Mouse (Mus musculus) embryonic facial prominence, embryonic 11.5 days (tissue): ENCODE data around the gene Tlx2. TPM values are rescaled to one million over a fixed set of nuclear protein-coding genes. Genes with fewer than 3 reads are reported as not detected.
A peak's percentile ranks its signal among the peaks of the same experiment; 100 is the strongest.

Experiments
- ATAC-seq: fragments of 200-750 bp; cut with Nextera tagmentation; replicated peaks from 2 replicates; pipeline ENCODE4 v1.8.0; 2017; ENCODE audit warnings: low read depth; ENCODE audit not compliant: insufficient number of reproducible peaks, low FRiP score, low TSS enrichment
- DNase-seq: peaks from one replicate; pipeline ENCODE4 v3.0.0-alpha.2; 2015; ENCODE audit warnings: low spot score
- H3K27ac ChIP-seq: fragments of 300-500 bp; sonication (generic); replicated peaks from 2 replicates; pipeline ENCODE4 v1.5.1; 2014; ENCODE audit warnings: mild to moderate bottlenecking, low read depth, low read length, control low read depth
- H3K27me3 ChIP-seq: fragments of 300-500 bp; sonication (generic); 2 replicates; pipeline ENCODE4 v1.6.1; 2014; ENCODE audit warnings: mild to moderate bottlenecking, low read length, moderate library complexity, mixed read lengths; ENCODE audit not compliant: control insufficient read depth, insufficient read depth
- H3K36me3 ChIP-seq: fragments of 300-500 bp; sonication (generic); replicated peaks from 2 replicates; pipeline ENCODE4 v1.6.1; 2014; ENCODE audit warnings: low read depth, mild to moderate bottlenecking, low read length, moderate library complexity, mixed read lengths; ENCODE audit not compliant: control insufficient read depth, insufficient read depth
- H3K4me1 ChIP-seq: fragments of 300-500 bp; sonication (generic); 2 replicates; pipeline ENCODE4 v1.6.1; 2014; ENCODE audit warnings: low read length, mixed read lengths; ENCODE audit not compliant: control insufficient read depth, insufficient read depth
- H3K4me2 ChIP-seq: fragments of 300-500 bp; sonication (generic); 2 replicates; pipeline ENCODE4 v1.6.1; 2014; ENCODE audit warnings: low read depth, mild to moderate bottlenecking, control low read depth, low read length, moderate library complexity
- H3K4me3 ChIP-seq: fragments of 300-500 bp; sonication (generic); 2 replicates; pipeline ENCODE4 v1.5.1; 2014; ENCODE audit warnings: low read depth, low read length, control low read depth
- H3K9ac ChIP-seq: fragments of 300-500 bp; sonication (generic); replicated peaks from 2 replicates; pipeline ENCODE4 v1.6.1; 2014; ENCODE audit warnings: mild to moderate bottlenecking, control low read depth, low read length
- H3K9me3 ChIP-seq: fragments of 300-500 bp; sonication (generic); replicated peaks from 2 replicates; pipeline ENCODE4 v1.6.1; 2016; ENCODE audit warnings: mild to moderate bottlenecking, low read length, inconsistent platforms, mixed read lengths; ENCODE audit not compliant: control insufficient read depth
- WGBS: fragments of 180-500 bp; shearing (Covaris S2); extraction: QIAGEN DNeasy Blood & Tissue Kit; methylation state at CpG from one replicate; pipeline ENCODE4 v1.1.7; 2014; 5-methylcytosine and 5-hydroxymethylcytosine counted together
- polyA plus RNA-seq: library from polyadenylated mRNA; unstranded; fragments of >200 nt; fragmentation: Nextera tagmentation; extraction: Ambion mirVana; gene quantifications from 2 replicates; pipeline ENCODE4 v1.2.1, GENCODE M21; 2014

Gene Tlx2
- polyA plus RNA-seq, 1 experiment from 2014 or later: 7.9 TPM

GRCm38 (mm10) chr6:83103130-83103650 is 33.1 kb upstream of the Tlx2 start:
- Histone ChIP-seq H3K4me3 (no peak overlapping the region), H3K36me3 (no peaks in the 10 kb centered on the region), H3K27ac (no peak overlapping the region), H3K4me1 (peaks cover 3% of the 10 kb centered on the region), H3K9me3 (no peaks in the 10 kb centered on the region), H3K9ac (peak overlapping the region; percentile 25; the same call in 1 of the 2 replicates), H3K4me2 (peak overlapping the region; percentile 99), H3K27me3 (no peaks in the 10 kb centered on the region; the same call in none of the 2 replicates)
- ATAC-seq: no peak
- no peak for DNase-seq
- 46% methylated on average over 11 of the region's 11 CpGs for WGBS

GRCm38 (mm10) chr6:83101688-83102556 is 31.8 kb upstream of the Tlx2 start:
- Histone ChIP-seq H3K36me3 (no peaks in the 10 kb centered on the region), H3K9ac (peak overlapping the region; percentile 76), H3K9me3 (no peaks in the 10 kb centered on the region), H3K27me3 (no peaks in the 10 kb centered on the region; the same call in none of the 2 replicates), H3K4me2 (peak overlapping the region; percentile 99), H3K4me1 (peaks cover 3% of the 10 kb centered on the region; the same call in 1 of the 2 replicates), H3K27ac (peak overlapping the region; percentile 22; the same call in 1 of the 2 replicates), H3K4me3 (peak overlapping the region; percentile 62)
- ATAC-seq (peak; percentile 69), DNase-seq (peak; percentile 73)
- WGBS: under 1% methylated on average over 62 of the region's 74 CpGs

GRCm38 (mm10) chr6:83101316-83101687 is 31.2 kb upstream of the Tlx2 start, which contains the start of the genes Ccdc142 and Gm42688:
Gene Ccdc142, plus strand, starts transcription at chr6:83101601.
Gene Gm42688, plus strand, starts transcription at chr6:83101617.
- Histone ChIP-seq H3K4me2 (peak within 1 kb of the TSS; percentile 99), H3K9me3 (no peaks in the 10 kb centered on the region), H3K27me3 (no peaks in the 10 kb centered on the region; the same call in none of the 2 replicates), H3K27ac (peak within 1 kb of the TSS; percentile 22; the same call in 1 of the 2 replicates), H3K36me3 (no peaks in the 10 kb centered on the region), H3K4me3 (peak within 1 kb of the TSS; percentile 62), H3K4me1 (peaks cover 3% of the 10 kb centered on the region; the same call in 1 of the 2 replicates), H3K9ac (peak within 1 kb of the TSS; percentile 76)
- peak; percentile 87 for DNase-seq
- ATAC-seq: peak; percentile 80
- 2% methylated on average over 25 of the region's 25 CpGs for WGBS

- H3K27ac ChIP-seq: no peak overlapping the region
- WGBS: 70% methylated on average over 2 of the region's 2 CpGs
- peaks cover 3% of the 10 kb centered on the region; the same call in 1 of the 2 replicates for H3K4me1 ChIP-seq
- no peaks in the 10 kb centered on the region for H3K9me3 ChIP-seq
- H3K4me3 ChIP-seq: no peak overlapping the region
- no peak overlapping the region for H3K4me2 ChIP-seq
- H3K9ac ChIP-seq: no peak overlapping the region
- no peaks in the 10 kb centered on the region; the same call in none of the 2 replicates for H3K27me3 ChIP-seq
- ATAC-seq (no peak), DNase-seq (no peak)
- H3K36me3 ChIP-seq: no peaks in the 10 kb centered on the region
These were observed 28.3 kb upstream of the Tlx2 start for GRCm38 (mm10) chr6:83098411-83098810.

- H3K4me3 ChIP-seq: no peak overlapping the region
- H3K27ac ChIP-seq: no peak overlapping the region
- DNase-seq: no peak
- no peaks in the 10 kb centered on the region for H3K4me1 ChIP-seq
- 40% methylated on average over 6 of the region's 6 CpGs for WGBS
- H3K4me2 ChIP-seq: no peak overlapping the region
- H3K36me3 ChIP-seq: no peaks in the 10 kb centered on the region
- H3K9me3 ChIP-seq: no peaks in the 10 kb centered on the region
- no peak for ATAC-seq
- H3K27me3 ChIP-seq: no peaks in the 10 kb centered on the region
- H3K9ac ChIP-seq: no peak overlapping the region
These were observed 25.9 kb upstream of the Tlx2 start for GRCm38 (mm10) chr6:83095968-83096367.

GRCm38 (mm10) chr6:83092416-83093127 is 22.5 kb upstream of the Tlx2 start:
- Histone ChIP-seq H3K9ac (no peak overlapping the region), H3K9me3 (no peaks in the 10 kb centered on the region), H3K27me3 (peaks cover 25% of the 10 kb centered on the region), H3K4me1 (no peaks in the 10 kb centered on the region), H3K4me3 (no peak overlapping the region), H3K27ac (no peak overlapping the region), H3K36me3 (no peaks in the 10 kb centered on the region), H3K4me2 (no peak overlapping the region)
- ATAC-seq (no peak), DNase-seq (no peak)
- 33% methylated on average over 6 of the region's 6 CpGs for WGBS

GRCm38 (mm10) chr6:83087926-83088260 is 17.8 kb upstream of the Tlx2 start:
- Histone ChIP-seq H3K4me2 (peak overlapping the region; percentile 27), H3K9me3 (no peaks in the 10 kb centered on the region), H3K27ac (no peak overlapping the region), H3K9ac (no peak overlapping the region; the same call in 1 of the 2 replicates), H3K36me3 (no peaks in the 10 kb centered on the region), H3K4me1 (peaks cover 8% of the 10 kb centered on the region), H3K4me3 (no peak overlapping the region), H3K27me3 (peaks cover 67% of the 10 kb centered on the region)
- WGBS: 6% methylated on average over 9 of the region's 9 CpGs
- DNase-seq (no peak), ATAC-seq (no peak)
